Mouse (Mus musculus) lung, postnatal 0 days (tissue): ENCODE data around the gene Mast4. TPM values are rescaled to one million over a fixed set of nuclear protein-coding genes. Genes with fewer than 3 reads are reported as not detected.

Experiments
- ATAC-seq: fragments of 200-750 bp; cut with Nextera tagmentation; 2 replicates; pipeline ENCODE4 v1.8.0; 2017; ENCODE audit warnings: moderate library complexity
- DNase-seq: peaks from one replicate; pipeline ENCODE4 v3.0.0-alpha.2; 2016; ENCODE audit warnings: low spot score
- H3K27ac ChIP-seq: fragments of 300-500 bp; sonication (generic); 2 replicates; pipeline ENCODE4 v1.5.1; 2014; ENCODE audit warnings: antibody characterized with exemption, mild to moderate bottlenecking, low read length, mixed read lengths
- H3K27me3 ChIP-seq: fragments of 300-500 bp; sonication (generic); replicated peaks from 2 replicates; pipeline ENCODE4 v1.6.1; 2014; ENCODE audit warnings: low read length, mixed read lengths; ENCODE audit not compliant: insufficient read depth
- H3K36me3 ChIP-seq: fragments of 300-500 bp; sonication (generic); 2 replicates; pipeline ENCODE4 v1.6.1; 2014; ENCODE audit warnings: low read length, mixed read lengths; ENCODE audit not compliant: insufficient read depth
- H3K4me1 ChIP-seq: fragments of 300-500 bp; sonication (generic); 2 replicates; pipeline ENCODE4 v1.6.1; 2014; ENCODE audit warnings: antibody characterized with exemption, low read depth, low read length, mixed read lengths; ENCODE audit not compliant: insufficient read depth
- H3K4me2 ChIP-seq: fragments of 300-500 bp; sonication (generic); replicated peaks from 2 replicates; pipeline ENCODE4 v1.6.1; 2014; ENCODE audit warnings: low read depth, mild to moderate bottlenecking, low read length, moderate library complexity, mixed read lengths
- H3K4me3 ChIP-seq: fragments of 300-500 bp; sonication (generic); 2 replicates; pipeline ENCODE4 v1.5.1; 2014; ENCODE audit warnings: low read depth, low read length
- H3K9ac ChIP-seq: fragments of 300-500 bp; sonication (generic); replicated peaks from 2 replicates; pipeline ENCODE4 v1.6.1; 2014; ENCODE audit warnings: low read depth, mild to moderate bottlenecking
- H3K9me3 ChIP-seq: fragments of 300-500 bp; sonication (generic); 2 replicates; pipeline ENCODE4 v1.6.1; 2016; ENCODE audit warnings: low read length, mixed read lengths
- CTCF ChIP-seq: IDR thresholded peaks from 2 replicates; pipeline ENCODE4 v1.5.1; 2016; ENCODE audit warnings: antibody characterized with exemption, mild to moderate bottlenecking
- EP300 ChIP-seq: IDR thresholded peaks from 2 replicates; pipeline ENCODE4 v1.6.1; 2016; ENCODE audit warnings: antibody characterized with exemption, mild to moderate bottlenecking, control low read depth
- WGBS: fragments of 180-500 bp; shearing (Covaris S2); extraction: QIAGEN DNeasy Blood & Tissue Kit; methylation state at CpG from one replicate; pipeline ENCODE4 v1.1.7; 2014; 5-methylcytosine and 5-hydroxymethylcytosine counted together
- polyA plus RNA-seq: library from polyadenylated mRNA; unstranded; fragments of >200 nt; fragmentation: Nextera tagmentation; extraction: Ambion mirVana; gene quantifications from 2 replicates; pipeline ENCODE4 v1.2.1, GENCODE M21; 2015

Mast4 gene
- polyA plus RNA-seq, 1 experiment from 2014 or later, result 15.5 TPM

GRCm38 (mm10) chr13:102862397-102862796 lies 471.9 kb downstream of the Mast4 start:
- Histone ChIP-seq H3K9ac (no peak overlapping the region), H3K4me2 (no peak overlapping the region), H3K27ac (no peak overlapping the region), H3K9me3 (no peaks in the 10 kb centered on the region), H3K4me1 (peaks cover 19% of the 10 kb centered on the region; the same call in 1 of the 2 replicates), H3K4me3 (no peak overlapping the region), H3K36me3 (no peaks in the 10 kb centered on the region), H3K27me3 (no peaks in the 10 kb centered on the region)
- WGBS, result 52% methylated on average over 2 of the region's 2 CpGs
- TF ChIP-seq EP300, result no peak
- TF ChIP-seq CTCF, result no peak
- no peak for ATAC-seq
- DNase-seq, result no peak

- ATAC-seq (peak; percentile 42), DNase-seq (peak; percentile 61)
- TF ChIP-seq EP300 (peak; percentile 10; the same call in 1 of the 2 replicates), CTCF (no peak)
- peak overlapping the region; percentile 81 for H3K27ac ChIP-seq
- H3K4me2 ChIP-seq, result no peak overlapping the region
- H3K9ac ChIP-seq, result no peak overlapping the region
- H3K4me1 ChIP-seq, result peaks cover 19% of the 10 kb centered on the region; the same call in 1 of the 2 replicates
- H3K9me3 ChIP-seq, result no peaks in the 10 kb centered on the region
- H3K27me3 ChIP-seq, result no peaks in the 10 kb centered on the region
- no peaks in the 10 kb centered on the region for H3K36me3 ChIP-seq
- H3K4me3 ChIP-seq, result no peak overlapping the region
- 63% methylated on average over 7 of the region's 7 CpGs for WGBS
Measured at GRCm38 (mm10) chr13:102860733-102861132, 473.6 kb downstream of the Mast4 start.

- ATAC-seq, result peak; percentile 84
Measured at GRCm38 (mm10) chr13:102860135-102860534, 474.2 kb downstream of the Mast4 start.

GRCm38 (mm10) chr13:102857539-102857838 lies 476.8 kb downstream of the Mast4 start:
- Histone ChIP-seq H3K4me3 (no peak overlapping the region), H3K4me1 (peaks cover 16% of the 10 kb centered on the region; the same call in 1 of the 2 replicates), H3K36me3 (no peaks in the 10 kb centered on the region), H3K9ac (no peak overlapping the region), H3K4me2 (no peak overlapping the region), H3K27me3 (no peaks in the 10 kb centered on the region), H3K9me3 (no peaks in the 10 kb centered on the region), H3K27ac (no peak overlapping the region)
- DNase-seq (no peak), ATAC-seq (no peak)
- TF ChIP-seq CTCF (no peak), EP300 (no peak)
- 79% methylated on average over 3 of the region's 3 CpGs for WGBS

More at GRCm38 (mm10) chr13:102860135-102860534, 474.2 kb downstream of the Mast4 start:
- TF ChIP-seq EP300, result peak; percentile 77
- no peak for TF ChIP-seq CTCF
- 26% methylated on average over 3 of the region's 3 CpGs for WGBS
- peak; percentile 93 for DNase-seq
- Histone ChIP-seq H3K4me3 (no peak overlapping the region), H3K4me2 (no peak overlapping the region), H3K9ac (no peak overlapping the region), H3K36me3 (no peaks in the 10 kb centered on the region), H3K4me1 (peaks cover 19% of the 10 kb centered on the region; the same call in 1 of the 2 replicates), H3K9me3 (no peaks in the 10 kb centered on the region), H3K27ac (peak overlapping the region; percentile 81), H3K27me3 (no peaks in the 10 kb centered on the region)

- Histone ChIP-seq H3K4me1 (peaks cover 16% of the 10 kb centered on the region; the same call in 1 of the 2 replicates), H3K27ac (no peak overlapping the region), H3K36me3 (no peaks in the 10 kb centered on the region), H3K9ac (no peak overlapping the region), H3K4me3 (no peak overlapping the region), H3K4me2 (no peak overlapping the region), H3K9me3 (no peaks in the 10 kb centered on the region), H3K27me3 (no peaks in the 10 kb centered on the region)
- no peak for TF ChIP-seq CTCF
- TF ChIP-seq EP300, result 0 out of 2 replicates have a peak, but pooled peaks have one; percentile 9
- no peak for DNase-seq
- no peak for ATAC-seq
- WGBS, result 57% methylated on average over 5 of the region's 5 CpGs
Measured at GRCm38 (mm10) chr13:102856821-102857538, 477.3 kb downstream of the Mast4 start.

- no peak overlapping the region for H3K27ac ChIP-seq
- H3K36me3 ChIP-seq, result no peaks in the 10 kb centered on the region
- DNase-seq (peak; percentile 69), ATAC-seq (peak; percentile 64)
- WGBS, result 72% methylated on average over 5 of the region's 5 CpGs
- TF ChIP-seq EP300 (peak; percentile 52), CTCF (no peak)
- H3K27me3 ChIP-seq, result no peaks in the 10 kb centered on the region
- no peak overlapping the region for H3K9ac ChIP-seq
- H3K4me2 ChIP-seq, result no peak overlapping the region
- H3K4me3 ChIP-seq, result no peak overlapping the region
- H3K4me1 ChIP-seq, result 0 out of 2 replicates have a peak, but pooled peaks cover 5% of the 10 kb centered on the region
- H3K9me3 ChIP-seq, result no peaks in the 10 kb centered on the region
Measured at GRCm38 (mm10) chr13:102852865-102853264, 481.4 kb downstream of the Mast4 start.
